ENCODE assay signal across 19 mouse cellular contexts in the genomic region with DNA sequence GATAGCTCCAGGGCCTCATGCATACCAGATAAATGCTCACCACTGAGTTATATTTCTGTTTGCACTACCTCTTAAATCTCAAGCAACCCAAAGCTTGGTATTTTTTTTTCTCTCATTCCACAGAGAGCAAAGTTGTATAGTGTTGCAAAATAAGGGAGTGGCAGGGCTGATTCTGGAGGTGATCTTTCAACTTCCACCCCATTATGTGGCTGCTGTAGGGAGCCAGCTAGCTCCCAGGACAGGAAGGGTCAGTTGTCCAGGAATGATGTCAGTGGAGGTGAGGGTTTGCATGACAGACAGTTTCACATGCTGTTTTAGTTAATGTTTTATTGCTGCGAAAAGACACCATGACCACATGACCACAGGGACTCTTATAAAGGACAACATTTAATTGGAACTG. TPM values are rescaled to one million over a fixed set of nuclear protein-coding genes. Genes with fewer than 3 reads are reported as not detected.
"Had no signal": no experiment of that assay in that cellular context is flagged by ENCODE, and none has a peak within 500 bp of the region (broad histone marks: within the 10 kb centered on the region; RNA-seq: fewer than 3 reads in every experiment).

No protein-coding gene starts in this region.

- H3K9ac ChIP-seq: lung, embryonic 14.5 days; midbrain, embryonic 12.5 days; neural tube, embryonic 13.5 days; neural tube, embryonic 15.5 days had no signal

- H3K27me3 ChIP-seq: midbrain, embryonic 12.5 days; neural tube, embryonic 13.5 days; neural tube, embryonic 15.5 days had no signal

- H3K4me1 ChIP-seq: midbrain, embryonic 10.5 days; midbrain, embryonic 12.5 days; neural tube, embryonic 13.5 days; neural tube, embryonic 15.5 days had no signal

- DNase-seq: lung, adult 18-20 months; lung, embryonic 14.5 days; lung, postnatal 10 days; lung, postnatal 4 days; midbrain, embryonic 14.5 days; retina, postnatal 1 day; right cerebral cortex, adult 18-20 months; right cerebral cortex, postnatal 25 days; right cerebral cortex, postnatal 4 days; spleen, adult 18-20 months; thymus, adult 18-20 months; thymus, postnatal 14 days; thymus, postnatal 36 days had no signal

- H3K9me3 ChIP-seq: midbrain, embryonic 10.5 days; midbrain, embryonic 12.5 days; neural tube, embryonic 13.5 days; neural tube, embryonic 15.5 days had no signal

- H3K4me2 ChIP-seq: lung, embryonic 14.5 days; midbrain, embryonic 12.5 days; neural tube, embryonic 13.5 days; neural tube, embryonic 15.5 days had no signal

- ATAC-seq: midbrain, embryonic 16.5 days had no signal

- H3K4me3 ChIP-seq: midbrain, embryonic 10.5 days; midbrain, embryonic 12.5 days; myocyte; neural tube, embryonic 13.5 days; neural tube, embryonic 15.5 days had no signal

- H3K36me3 ChIP-seq: midbrain, embryonic 10.5 days; midbrain, embryonic 12.5 days; neural tube, embryonic 13.5 days; neural tube, embryonic 15.5 days had no signal

- H3K27ac ChIP-seq: midbrain, embryonic 10.5 days; midbrain, embryonic 12.5 days; neural tube, embryonic 13.5 days; neural tube, embryonic 15.5 days had no signal

RNA-seq across cellular contexts. Expression of a gene that starts 26.2 kb away (rescaled TPM):
- polyA plus RNA-seq: myocyte had no signal
